Mouse (Mus musculus) sigmoid colon, adult 10 weeks (tissue): ENCODE measurements around the gene Prl3a1. TPM values are rescaled to one million over a fixed set of nuclear protein-coding genes. Genes with fewer than 3 reads are reported as not detected.

Experiments
- polyA plus RNA-seq: library from polyadenylated mRNA; stranded (reverse); fragments of 350-450 nt; fragmentation: Illumina TruSeq; extraction: RNeasy Lipid Tissue Mini Kit (QIAGEN cat#74804); gene quantifications from one replicate; pipeline ENCODE4 v1.2.3, GENCODE M21; 2014; ENCODE audit warnings: low read depth, low replicate concordance

The Prl3a1 gene
- not detected for polyA plus RNA-seq

GRCm38 (mm10) chr13:27259136-27259535 lies at the start of gene Prl3a1:
Prl3a1 (plus strand) TSS chr13:27259436.

GRCm38 (mm10) chr13:27241547-27241946 lies 17.7 kb upstream of the Prl3a1 start, which contains the start of gene Prl3b1:
Prl3b1 (plus strand) TSS chr13:27241847.

GRCm38 (mm10) chr13:27312334-27313225 lies 53.3 kb downstream of the Prl3a1 start, which contains the start of gene Prl6a1:
Prl6a1 (plus strand) TSS chr13:27312627.

Other genes starting within 250 kb of the Prl3a1 start
- not detected for gene Prl, start 201.9 kb upstream of the Prl3a1 start, polyA plus RNA-seq
- not detected for gene Prl3d1, start 165.2 kb upstream of the Prl3a1 start, polyA plus RNA-seq
- not detected for gene Prl3d2, start 137.7 kb upstream of the Prl3a1 start, polyA plus RNA-seq
- gene Prl3d3, start 102.6 kb upstream of the Prl3a1 start, polyA plus RNA-seq = not detected
- gene Prl3c1, start 62.8 kb upstream of the Prl3a1 start, polyA plus RNA-seq = not detected
- not detected for gene Prl3b1, start 17.6 kb upstream of the Prl3a1 start, polyA plus RNA-seq
- gene Prl6a1, start 53.2 kb downstream of the Prl3a1 start, polyA plus RNA-seq = not detected
- not detected for gene Prl8a2, start 86.2 kb downstream of the Prl3a1 start, polyA plus RNA-seq
- gene Prl2b1, start 131.4 kb downstream of the Prl3a1 start, polyA plus RNA-seq = not detected
- not detected for gene Prl8a6, start 179.3 kb downstream of the Prl3a1 start, polyA plus RNA-seq